Mouse (Mus musculus): ENCODE results near the gene Fam76a.
"Not testable (repeated sequence)": the region's sequence is repeated elsewhere in the genome, so short reads cannot be mapped to it uniquely, and the experiment has no call there.

Gene Fam76a

DNA sequence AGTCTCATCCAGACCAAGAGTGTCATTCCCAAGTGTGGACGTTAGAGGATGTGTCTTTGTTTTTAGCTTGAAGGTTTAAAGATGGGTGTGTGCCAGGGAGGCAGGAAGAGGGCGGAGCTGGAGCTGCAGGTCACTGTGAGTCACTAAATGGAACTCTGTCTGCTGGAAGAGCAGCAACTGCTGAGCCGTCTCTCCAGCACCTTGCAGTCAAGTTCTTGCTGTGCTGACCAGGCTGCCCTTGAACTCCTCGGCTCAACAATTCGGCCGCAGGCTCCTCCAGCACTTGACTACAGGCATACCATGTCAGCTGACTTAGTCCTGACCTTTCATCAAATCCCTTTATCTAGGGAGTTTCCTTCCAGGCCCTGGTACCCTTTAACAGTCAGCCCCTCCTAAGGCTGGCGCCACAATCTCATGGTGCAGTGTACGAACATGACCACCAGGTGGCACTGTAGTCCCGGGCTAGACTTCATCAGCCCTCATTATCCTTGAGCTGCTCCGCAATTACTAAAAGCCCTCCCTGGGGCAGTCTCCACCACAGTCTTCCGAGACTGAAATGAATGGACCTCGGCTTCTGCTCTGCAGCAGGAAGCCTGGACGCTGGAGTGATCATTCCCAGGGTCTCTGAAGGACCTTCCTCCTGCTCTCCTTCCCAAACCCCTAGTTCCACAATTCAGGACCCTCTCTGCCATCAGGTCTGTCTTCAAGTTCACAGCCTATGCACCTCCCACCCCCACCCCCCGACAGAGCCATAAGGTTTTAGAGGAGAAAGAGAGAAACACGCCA is 23.1 kb upstream of the Fam76a start:
- DNase-seq (ENCODE audit: extremely low spot score, low spot score), result peak; percentile 93

DNA sequence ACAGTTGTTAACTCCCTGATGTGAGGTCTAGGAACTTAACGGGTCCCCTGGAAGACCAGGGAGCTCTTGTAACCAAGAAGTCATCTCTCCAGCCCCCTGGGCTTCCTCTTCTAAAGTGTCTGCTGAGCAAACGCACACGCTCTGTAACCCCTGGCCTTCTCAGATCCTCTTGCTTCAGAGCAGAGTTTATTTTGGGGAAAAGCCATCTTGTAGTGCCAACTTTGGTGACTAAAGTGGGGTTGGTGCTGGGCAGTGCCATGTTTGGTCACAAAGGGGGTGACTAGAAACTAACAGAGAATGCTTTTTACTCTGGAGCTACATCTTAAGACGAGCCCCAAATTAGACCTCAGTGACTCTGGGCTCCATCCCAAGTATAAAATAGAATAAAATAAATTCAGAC is 22.4 kb upstream of the Fam76a start:
- DNase-seq (ENCODE audit: extremely low spot score, low spot score), result no peak

DNA sequence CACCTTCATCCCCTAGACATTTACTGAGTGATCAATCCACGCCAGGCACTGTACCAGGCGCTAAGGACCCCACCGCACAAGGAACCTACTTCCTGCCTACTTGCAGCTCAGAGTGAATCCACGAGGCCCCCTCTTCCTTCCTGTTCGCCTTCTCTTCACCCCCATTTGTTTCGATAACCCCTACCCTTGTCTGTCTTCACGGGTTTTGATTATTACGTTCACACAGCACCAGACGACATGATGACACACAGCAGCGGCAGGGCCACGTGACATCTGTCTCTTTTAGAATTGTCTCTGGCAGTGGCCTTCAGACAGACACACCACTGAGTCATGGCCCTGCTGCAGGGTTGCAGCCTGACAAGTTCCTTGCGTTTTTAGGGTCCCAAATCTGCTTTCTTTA is 21.7 kb upstream of the Fam76a start:
- no peak for DNase-seq (ENCODE audit: extremely low spot score, low spot score)

DNA sequence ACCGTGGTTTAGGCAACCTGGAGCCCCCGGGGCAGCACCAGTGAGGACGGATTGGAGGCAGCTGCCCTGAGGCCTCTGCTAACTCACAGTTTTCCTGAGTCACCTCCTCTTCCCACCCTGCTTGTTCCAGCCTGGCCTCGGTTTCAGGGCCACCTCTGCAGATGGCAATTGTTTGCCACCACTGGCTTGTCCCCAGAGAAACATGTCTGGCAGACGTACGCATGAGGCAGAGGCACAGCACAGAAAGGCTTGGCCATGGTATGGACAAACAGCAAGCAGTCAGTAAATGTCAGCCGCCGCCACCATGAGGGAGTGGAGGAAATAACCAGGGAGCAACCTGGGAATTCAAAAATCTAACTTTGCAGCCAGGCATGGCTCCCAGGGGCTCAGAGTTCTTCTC is 20.7 kb upstream of the Fam76a start:
- no peak for DNase-seq (ENCODE audit: extremely low spot score, low spot score)

DNA sequence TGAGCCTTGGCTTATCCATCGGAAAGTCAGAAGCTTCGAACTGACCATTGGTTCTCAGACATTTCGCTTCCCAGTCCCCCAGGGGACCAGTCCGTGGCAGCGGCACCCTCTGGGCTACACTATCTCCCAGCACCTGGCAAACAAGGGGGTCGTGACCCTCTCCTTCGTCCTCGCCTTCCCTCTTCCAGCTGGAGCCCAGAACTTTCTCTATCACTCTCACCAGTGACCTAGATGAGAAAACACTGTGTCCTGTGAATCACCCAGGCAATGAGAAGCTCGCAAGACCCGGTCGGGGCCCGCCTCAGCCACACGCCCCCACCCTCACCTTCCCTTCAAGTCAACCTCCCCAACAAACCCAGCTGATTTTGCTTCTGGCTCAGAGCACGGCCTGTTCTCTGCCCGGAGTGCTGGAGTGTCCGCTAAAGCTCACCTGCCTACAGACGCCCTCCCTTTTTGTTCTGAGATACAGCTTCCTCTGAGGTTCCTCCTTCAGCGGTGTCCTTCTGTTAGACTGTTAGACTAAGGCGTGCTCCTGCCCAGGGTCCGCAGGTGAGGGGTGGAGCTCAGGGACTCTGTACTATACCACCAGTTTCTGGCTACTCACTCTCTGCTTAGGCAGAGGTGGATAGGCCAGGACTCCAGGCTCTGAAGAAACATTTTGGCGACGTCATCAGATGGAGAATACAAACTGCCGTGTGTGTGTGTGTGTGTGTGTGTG is 18.8 kb upstream of the Fam76a start:
- no peak for DNase-seq (ENCODE audit: extremely low spot score, low spot score)

DNA sequence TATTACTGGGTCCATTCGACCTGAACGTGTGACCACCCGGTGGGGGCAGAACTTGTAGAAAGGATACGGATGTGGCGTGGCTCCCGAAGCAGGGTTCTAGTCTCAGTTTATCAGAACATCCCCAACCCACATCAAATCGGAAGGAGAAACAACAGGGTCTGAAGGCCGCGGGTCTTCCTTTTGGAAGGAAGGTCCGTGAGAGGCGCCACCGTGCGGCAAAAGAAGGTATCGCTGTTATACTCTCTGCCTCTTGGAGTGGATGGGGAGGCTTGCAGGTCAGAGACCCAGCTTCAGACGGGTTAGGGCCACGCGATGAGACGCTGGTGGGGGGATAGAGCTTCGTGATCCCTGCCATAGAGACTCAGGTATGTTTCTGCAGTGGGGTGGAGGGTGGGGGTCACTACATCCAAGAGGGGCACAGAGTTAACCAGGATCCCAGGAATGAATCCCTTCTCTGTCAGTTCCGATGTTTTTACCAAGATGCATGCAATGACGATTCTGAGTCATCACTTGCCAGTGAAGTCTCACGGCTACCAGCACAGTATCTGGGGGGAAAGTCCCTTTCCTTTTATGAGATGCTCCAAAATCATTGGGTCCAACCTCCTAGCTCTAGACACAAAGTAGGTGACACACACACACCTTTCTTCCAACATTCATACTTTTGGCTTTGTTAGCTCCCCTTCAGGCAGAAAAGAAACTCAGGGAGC is 17.2 kb upstream of the Fam76a start:
- peak; percentile 86 for DNase-seq (ENCODE audit: extremely low spot score, low spot score)

DNA sequence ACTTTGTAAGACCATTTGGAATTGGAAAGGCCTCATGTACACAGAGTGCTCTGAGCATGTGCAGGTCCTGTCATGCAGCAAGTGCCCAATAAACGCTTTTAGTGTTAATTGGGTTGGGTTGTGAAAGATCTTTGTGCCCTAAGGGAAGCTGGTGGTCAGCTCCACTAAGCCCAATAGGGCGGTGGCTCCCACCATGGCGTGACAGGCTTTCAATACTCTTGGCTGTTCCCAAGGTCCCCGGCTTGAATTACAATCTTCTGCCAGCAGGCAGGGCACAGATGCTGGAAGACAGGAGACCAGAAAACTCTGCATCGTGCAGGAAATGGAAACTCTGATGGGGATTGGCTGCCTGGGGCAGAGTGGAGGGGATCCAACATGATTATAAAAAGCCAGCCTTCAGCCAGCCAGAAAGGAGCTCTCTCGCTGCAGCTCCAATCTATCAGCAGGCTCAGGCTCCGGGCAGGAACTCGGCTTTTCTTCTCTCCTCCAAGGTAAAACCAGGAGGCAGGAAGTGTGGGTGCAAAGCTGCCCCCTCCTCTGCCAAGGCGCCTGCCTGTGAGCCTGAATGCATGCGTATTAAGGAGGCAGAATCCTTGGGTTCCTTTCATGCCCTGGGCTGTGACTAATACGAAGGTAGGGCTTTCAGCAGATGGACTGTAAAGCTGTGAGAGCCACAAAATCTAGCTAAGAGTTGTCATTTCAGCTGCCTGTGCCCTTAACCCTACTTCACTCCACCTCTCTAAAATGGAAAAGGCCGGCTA is 16.0 kb upstream of the Fam76a start:
- no peak for DNase-seq (ENCODE audit: extremely low spot score, low spot score)

DNA sequence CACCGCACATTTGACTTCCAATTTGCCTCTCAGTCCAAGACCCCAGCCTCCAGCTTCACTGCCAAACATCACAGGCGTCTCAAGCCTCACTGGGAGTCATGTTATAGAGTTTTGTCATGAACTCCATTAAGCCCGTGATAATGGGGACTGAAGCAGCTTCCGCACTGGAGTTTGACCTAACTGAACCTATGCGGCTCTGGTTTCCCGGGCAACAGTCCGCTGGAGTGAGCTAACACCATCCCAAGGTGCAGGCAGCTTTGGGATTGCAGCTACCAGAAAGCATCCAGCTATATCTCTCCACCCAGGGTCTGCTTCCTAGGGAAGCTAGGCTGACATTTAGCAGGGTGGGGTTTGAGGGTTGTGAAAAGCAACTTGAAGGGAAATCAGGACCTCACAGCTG is 12.3 kb upstream of the Fam76a start:
- DNase-seq (ENCODE audit: extremely low spot score, low spot score), result no peak

DNA sequence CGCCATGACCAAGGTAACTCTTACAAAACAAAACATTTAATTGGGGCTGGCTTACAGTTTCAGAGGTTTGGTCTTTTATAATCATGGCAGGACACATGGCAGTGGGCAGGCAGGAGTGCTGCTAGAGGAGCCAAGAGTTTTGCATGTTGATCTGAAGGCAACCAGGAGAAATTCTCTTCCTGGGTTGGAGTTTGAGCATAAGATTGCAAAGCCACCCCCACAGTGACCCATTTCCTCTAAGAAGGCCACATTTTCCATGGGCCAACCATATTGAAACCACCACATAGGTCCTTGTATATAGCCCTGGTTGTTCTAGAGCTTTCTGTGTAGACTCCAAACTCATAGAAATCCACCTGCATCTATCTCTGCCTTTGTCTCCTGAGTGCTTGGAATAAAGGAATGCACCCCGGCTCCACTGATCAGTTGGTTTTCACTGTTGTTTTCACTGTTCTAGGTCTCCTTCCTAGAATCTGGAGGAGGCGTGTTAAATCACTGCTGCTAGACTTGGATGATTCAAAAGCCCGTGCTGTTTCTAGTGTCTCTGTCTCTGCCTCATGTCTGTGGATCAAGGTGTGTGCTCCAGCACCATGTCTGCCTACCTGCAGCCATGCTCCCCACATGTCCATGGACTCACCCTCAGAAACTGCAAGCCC is 10.5 kb upstream of the Fam76a start:
- DNase-seq (ENCODE audit: extremely low spot score, low spot score), result no peak

DNA sequence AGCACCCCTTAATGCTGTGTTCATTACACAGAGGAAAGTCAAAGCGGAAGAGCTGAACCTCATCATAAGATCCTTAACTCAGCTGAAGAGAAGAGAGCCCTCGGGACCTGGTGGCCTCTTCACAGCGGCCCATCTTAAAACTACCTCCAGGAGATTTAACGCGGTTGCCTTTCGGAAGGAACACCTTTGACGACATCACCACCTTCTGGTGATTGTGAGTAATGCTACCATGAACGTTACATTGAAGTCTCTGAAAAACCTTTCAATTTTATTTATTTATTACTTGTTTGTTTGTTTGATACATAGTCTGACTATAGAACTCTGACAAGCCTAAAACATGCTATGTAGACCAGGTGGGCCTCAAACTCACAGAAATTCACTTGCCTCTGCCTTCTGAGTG is 8.4 kb upstream of the Fam76a start:
- DNase-seq (ENCODE audit: extremely low spot score, low spot score), result no peak

DNA sequence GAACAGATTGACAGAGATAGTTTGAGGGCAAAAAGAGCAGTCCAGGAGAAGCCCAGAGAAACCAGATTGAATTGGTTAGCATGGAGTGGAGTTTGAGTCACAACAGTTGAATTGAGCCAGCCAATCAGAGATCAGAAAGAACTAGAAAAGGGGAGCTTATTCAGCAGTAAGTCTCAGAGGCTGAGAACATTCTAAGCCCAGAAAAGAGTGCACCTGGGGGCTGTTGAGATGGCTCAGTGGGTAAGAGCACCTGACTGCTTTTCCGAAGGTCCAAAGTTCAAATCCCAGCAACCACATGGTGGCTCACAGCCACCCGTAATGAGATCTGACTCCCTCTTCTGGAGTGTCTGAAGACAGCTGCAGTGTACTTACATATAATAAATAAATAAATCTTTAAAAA is 4.2 kb upstream of the Fam76a start:
- DNase-seq (ENCODE audit: extremely low spot score, low spot score), result not testable (repeated sequence)

DNA sequence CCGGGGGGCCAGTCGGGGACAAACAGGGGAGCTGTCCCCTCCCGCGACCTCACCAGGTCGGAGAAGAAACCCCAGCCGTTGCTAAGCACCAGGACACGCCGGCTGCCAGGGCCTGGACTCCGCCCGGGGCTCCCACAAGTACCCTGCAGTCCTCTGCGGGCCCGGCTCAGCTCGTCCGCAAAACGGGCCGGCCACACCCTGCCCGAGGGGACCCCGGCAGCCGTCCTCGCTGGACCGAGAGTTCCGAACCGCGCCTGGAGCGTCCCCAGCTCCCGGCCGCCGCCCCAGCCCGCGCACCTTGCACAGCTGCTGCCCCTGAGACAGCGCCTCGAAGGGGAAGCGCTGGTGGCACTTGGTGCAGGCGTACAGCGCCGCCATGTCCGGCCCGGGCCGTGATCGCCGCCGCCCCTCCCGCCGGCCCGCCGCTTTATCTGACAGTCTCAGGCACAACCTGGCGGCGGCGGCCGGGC is 262 bp downstream of the Fam76a start:
- no peak for DNase-seq (ENCODE audit: extremely low spot score, low spot score)

DNA sequence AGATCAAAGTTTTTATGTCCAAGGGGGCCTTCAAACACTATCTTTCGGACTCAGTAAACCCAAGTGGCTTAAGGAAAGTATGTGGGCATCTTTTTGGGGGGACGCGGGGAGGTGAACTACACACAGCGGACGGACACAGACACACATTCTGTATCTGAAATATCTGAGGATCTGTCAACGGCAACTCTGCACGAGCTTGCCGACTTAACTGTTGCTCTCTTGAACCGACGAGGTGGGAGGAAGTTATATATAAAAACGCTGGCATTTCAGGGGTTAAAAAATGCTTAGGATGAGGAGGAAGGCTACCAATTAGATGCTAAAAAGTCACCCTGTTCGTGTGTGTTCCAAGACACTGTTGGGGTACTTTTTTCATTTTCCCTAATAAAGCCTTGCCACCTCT is 870 bp downstream of the Fam76a start:
- DNase-seq (ENCODE audit: extremely low spot score, low spot score), result no peak

DNA sequence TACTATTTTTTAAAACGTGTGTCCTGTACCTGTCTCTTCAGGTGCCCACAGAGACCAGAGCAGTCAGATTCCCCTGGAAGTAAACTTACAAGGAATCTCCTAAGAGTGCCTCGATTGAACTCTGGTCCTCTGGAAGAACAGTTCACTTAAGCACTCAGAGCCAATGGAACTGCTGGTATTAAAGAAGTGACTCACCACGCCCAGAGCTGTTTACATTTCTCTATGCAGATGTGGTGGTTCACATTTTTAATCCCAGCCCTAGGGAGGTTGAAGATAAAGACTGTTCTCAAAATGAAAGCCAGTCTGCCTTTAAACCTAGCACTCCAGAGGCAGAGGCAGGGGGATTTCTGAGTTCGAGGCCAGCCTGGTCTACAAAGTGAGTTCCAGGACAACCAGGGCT is 2.2 kb downstream of the Fam76a start:
- DNase-seq (ENCODE audit: extremely low spot score, low spot score), result no peak

DNA sequence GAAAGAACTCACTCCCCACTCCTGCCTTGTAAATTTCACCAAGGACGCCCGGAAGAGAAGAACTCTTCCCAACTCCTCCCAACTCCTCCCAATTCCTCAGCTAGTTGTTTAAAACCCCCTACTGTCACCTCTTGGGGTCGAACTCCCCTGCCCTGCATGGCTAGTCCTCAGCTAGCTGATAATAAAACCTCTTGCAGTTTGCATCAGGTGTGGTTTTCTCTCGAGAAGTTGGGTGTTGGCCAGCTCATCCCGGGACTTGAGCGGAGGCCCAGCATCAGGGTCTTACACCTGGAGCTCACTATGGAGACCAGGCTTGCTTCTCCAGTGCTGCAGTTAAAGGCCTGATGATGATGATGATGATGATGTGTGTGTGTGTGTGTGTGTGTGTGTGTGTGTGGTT is 3.9 kb downstream of the Fam76a start:
- DNase-seq (ENCODE audit: extremely low spot score, low spot score), result not testable (repeated sequence)

DNA sequence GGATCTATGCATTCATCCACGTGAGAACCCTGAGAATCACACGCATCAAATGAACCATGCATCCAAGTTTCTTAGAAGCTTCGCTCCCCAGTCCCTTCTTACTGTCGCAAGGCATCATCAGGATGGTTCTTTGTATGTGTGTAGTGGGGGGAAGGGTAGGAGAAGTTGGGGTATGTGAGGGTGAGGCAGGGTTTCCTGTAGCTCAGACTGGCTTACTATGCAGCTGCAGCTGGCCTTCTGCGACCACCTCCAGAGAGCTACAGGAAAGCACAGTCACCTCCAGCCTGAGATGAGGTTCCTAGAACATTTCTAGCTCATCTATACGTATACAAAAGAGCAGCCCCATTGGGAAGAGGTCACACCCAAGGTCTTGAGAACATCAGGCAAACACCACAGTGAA is 10.2 kb downstream of the Fam76a start:
- DNase-seq (ENCODE audit: extremely low spot score, low spot score), result no peak

DNA sequence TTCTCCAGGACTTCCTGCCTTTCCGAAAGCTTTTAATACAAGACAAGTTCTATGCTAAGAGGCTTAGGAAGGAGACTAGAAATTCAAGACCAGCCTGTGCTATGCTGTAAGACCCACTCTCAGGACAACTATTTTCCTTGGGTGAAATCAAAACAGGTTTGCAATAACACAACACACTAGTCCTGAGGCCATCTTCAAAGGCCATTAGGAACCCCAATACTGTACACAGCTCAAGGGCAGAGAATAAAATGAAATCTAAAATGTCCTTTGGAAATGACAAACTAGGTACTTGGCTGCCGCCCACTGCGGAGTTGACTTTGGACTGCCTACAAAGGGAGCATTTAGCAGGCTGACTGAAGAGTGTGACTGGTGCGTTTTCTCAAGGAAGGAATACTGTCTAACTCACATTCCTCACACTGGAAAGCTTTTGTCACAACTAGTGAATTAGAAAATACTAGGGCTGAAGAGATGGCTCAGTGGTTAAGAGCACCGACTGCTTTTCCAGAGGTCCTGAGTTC is 16.5 kb downstream of the Fam76a start:
- no peak for DNase-seq (ENCODE audit: extremely low spot score, low spot score)

DNA sequence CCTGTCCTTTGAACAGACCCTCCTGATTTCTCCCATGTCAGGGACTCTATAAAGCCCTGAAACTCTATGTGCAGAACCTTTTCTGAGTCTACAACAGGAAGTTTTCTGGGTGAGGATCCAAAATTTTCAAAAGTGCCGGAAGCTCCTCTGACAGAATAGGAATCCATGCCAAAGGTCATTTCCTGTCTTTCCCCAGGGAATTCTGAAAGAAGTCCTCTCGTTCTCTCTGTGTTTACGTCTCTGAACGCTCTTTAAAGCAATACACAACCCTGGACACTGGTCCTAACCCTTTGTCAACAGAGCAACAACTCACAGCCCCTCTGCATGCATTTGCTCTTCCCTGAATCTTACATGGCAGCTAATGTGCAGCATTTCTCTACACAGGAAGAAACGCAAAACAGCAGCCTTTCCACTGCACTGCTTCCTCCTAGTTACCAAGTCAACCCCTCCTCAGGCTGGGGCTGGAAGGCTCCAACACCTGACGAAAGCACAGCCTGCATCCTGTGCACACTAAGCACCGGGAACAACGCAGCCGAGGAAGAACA is 17.5 kb downstream of the Fam76a start:
- DNase-seq (ENCODE audit: extremely low spot score, low spot score), result no peak

DNA sequence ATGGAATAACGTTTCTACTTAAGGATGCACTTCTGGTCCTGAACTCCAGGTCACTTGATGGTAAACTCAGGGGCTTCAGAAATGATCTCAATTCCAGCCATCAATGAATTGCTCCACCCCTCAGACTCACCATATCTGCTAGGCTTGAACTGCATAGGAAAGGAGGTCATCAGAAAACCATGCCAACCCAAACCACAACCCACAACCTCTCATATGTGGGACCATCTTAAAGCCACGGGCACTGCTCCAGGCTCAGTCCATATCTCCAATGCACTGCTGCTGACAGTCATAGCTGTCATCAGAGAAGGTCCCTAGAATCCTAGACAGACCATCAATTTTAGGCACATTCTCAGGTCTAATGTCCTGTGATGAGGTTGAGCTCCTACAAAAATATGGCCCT is 18.3 kb downstream of the Fam76a start:
- DNase-seq (ENCODE audit: extremely low spot score, low spot score), result no peak

DNA sequence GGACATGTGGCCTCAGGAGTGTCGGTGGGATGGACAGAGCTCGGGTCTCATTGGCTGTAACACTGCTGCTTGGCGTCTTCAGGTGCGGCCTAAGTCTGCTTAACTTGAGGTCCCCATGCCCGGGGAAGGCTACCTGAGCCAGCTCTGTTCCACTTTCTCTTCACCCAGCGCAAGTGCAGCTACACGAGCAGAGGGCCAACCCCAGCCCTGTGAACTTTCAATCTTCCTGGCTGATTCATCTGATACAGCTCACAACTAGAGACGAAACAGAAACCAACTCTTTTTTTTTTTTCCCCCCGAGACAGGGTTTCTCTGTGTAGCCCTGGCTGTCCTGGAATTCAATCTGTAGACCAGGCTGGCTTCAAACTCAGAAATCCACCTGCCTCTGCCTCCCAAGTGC is 24.2 kb downstream of the Fam76a start:
- no peak for DNase-seq (ENCODE audit: extremely low spot score, low spot score)

DNA sequence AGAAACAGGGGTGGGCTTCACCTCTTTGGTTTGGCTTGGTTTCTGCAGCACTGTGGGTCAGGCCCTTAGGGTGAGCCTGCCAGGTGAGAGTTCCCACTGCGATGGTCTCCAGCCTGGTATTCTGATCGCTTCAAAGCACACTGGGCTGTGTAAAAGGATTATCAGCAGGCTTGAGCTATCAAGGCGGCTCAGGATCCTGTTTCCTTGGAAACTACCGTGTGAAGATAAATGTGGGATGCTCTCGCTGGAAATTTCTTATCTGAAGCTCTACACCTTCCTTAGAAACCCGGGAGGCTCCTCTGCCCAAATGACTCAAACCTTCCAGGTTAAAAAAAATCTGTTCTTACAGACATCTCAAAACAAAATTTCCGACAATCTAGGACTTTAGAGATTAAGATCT is 28.0 kb downstream of the Fam76a start:
- no peak for DNase-seq (ENCODE audit: extremely low spot score, low spot score)

All from neural tube, embryonic 10.5 days (tissue).